ENCODE assay signal across 8 mouse cellular contexts in the genomic region with DNA sequence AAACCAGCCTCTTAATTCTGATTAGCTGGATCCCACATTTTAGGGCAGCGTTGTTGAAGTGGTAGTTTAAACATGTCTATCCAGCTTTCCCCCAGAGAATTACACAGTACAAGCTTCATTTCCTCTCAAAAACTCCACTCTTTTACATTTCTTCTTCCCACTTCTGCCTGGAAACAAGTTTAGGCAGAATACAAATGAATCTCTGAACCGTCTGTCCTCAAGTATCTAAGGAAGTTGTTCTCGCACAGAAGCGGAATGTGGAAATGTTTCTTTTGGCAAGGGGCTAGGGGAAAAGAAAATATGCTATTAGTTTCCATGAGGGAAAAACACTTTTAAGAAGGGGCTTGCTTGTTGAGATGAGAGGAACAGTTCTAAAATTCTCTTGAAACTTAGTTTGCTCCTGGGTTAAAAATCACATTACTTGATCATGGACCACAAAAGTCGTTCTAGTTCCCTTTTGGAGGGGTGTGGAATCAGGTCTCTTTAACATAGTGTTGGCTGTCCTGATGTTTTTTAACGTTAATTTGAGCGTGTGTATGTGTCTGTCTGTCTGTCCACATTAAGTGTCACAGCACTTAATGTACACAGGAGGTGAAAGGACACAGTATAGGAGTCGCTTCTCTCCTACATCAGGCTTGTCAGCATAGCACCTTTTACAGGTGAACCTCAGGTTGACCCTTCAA. TPM values are rescaled to one million over a fixed set of nuclear protein-coding genes. Genes with fewer than 3 reads are reported as not detected.
A peak's percentile ranks its signal among the peaks of the same experiment; 100 is the strongest.
DNase-seq lines count a peak whose midpoint lies in the region; ATAC-seq and TF ChIP-seq lines count a peak whose summit lies in the region.

No protein-coding gene starts in this region.

- no peak for DNase-seq in liver, adult 2 months (ENCODE audit: extremely low read depth, low read depth, low spot score)
- DNase-seq in liver, result no peak
- DNase-seq in forebrain, embryonic 14.5 days (ENCODE audit: low spot score), result peak; percentile 19
- DNase-seq in limb, embryonic 11.5 days (ENCODE audit: low spot score), result no peak
- no peak for DNase-seq in right cerebral cortex, postnatal 14 days
- DNase-seq in left cerebral cortex, adult 8-10 months (ENCODE audit: low spot score in 2 of 2), result no peak
- no peak for DNase-seq in ovary, postnatal 10 days (ENCODE audit: low spot score)

- peak overlapping the region; percentile 86 for H3K9ac ChIP-seq in liver, adult 2 months (ENCODE audit: low read depth, low read length)
- H3K9ac ChIP-seq in forebrain, embryonic 14.5 days (ENCODE audit: low read length), result peak overlapping the region; percentile 67
- H3K9ac ChIP-seq in limb, embryonic 11.5 days (ENCODE audit: low read length), result peak overlapping the region; percentile 100
- peak overlapping the region; percentile 37 for H3K9ac ChIP-seq in neural tube, embryonic 14.5 days (replicated peaks; ENCODE audit: low read depth, low read length)

- ATAC-seq in forebrain, embryonic 14.5 days, result no peak
- no peak for ATAC-seq in limb, embryonic 11.5 days (ENCODE audit: insufficient number of reproducible peaks, low FRiP score, low TSS enrichment, low read depth)
- no peak for ATAC-seq in neural tube, embryonic 14.5 days (ENCODE audit: low read depth)

- H3K9me3 ChIP-seq in forebrain, embryonic 14.5 days (replicated peaks; ENCODE audit: control insufficient read depth, low read length), result no peaks in the 10 kb centered on the region
- no peaks in the 10 kb centered on the region for H3K9me3 ChIP-seq in limb, embryonic 11.5 days (ENCODE audit: control insufficient read depth, low read length)
- no peaks in the 10 kb centered on the region for H3K9me3 ChIP-seq in neural tube, embryonic 14.5 days (ENCODE audit: control insufficient read depth, low read length)

- peak overlapping the region; percentile 66 for H3K4me2 ChIP-seq in forebrain, embryonic 14.5 days (ENCODE audit: low read length)
- H3K4me2 ChIP-seq in limb, embryonic 11.5 days (ENCODE audit: low read depth, severe bottlenecking), result peak overlapping the region; percentile 41
- peak overlapping the region; percentile 52 for H3K4me2 ChIP-seq in neural tube, embryonic 14.5 days (ENCODE audit: low read depth, low read length)

- WGBS in liver, adult 2 months, result 4% methylated on average over 8 of the region's 8 CpGs
- WGBS in forebrain, embryonic 14.5 days, result 37% methylated on average over 8 of the region's 8 CpGs
- 35% methylated on average over 8 of the region's 8 CpGs for WGBS in limb, embryonic 11.5 days
- 35% methylated on average over 8 of the region's 8 CpGs for WGBS in neural tube, embryonic 14.5 days

- peaks cover 8% of the 10 kb centered on the region for H3K79me2 ChIP-seq in liver, adult 2 months (ENCODE audit: control insufficient read depth, insufficient read depth, low read length)

- H3K27me3 ChIP-seq in liver, adult 2 months (ENCODE audit: control insufficient read depth, insufficient read depth, low read length), result no peaks in the 10 kb centered on the region
- no peaks in the 10 kb centered on the region for H3K27me3 ChIP-seq in forebrain, embryonic 14.5 days (replicated peaks; ENCODE audit: control insufficient read depth, insufficient read depth, low read length)
- H3K27me3 ChIP-seq in limb, embryonic 11.5 days (ENCODE audit: control insufficient read depth, insufficient read depth, low read length), result no peaks in the 10 kb centered on the region
- no peaks in the 10 kb centered on the region for H3K27me3 ChIP-seq in neural tube, embryonic 14.5 days (ENCODE audit: control insufficient read depth, insufficient read depth, low read length)

- peak overlapping the region; percentile 88 for H3K27ac ChIP-seq in liver, adult 2 months (replicated peaks; ENCODE audit: insufficient read depth, low read depth, low read length)
- peak overlapping the region; percentile 70 for H3K27ac ChIP-seq in forebrain, embryonic 14.5 days (ENCODE audit: low read depth, low read length)
- H3K27ac ChIP-seq in limb, embryonic 11.5 days (replicated peaks; ENCODE audit: low read depth, low read length), result peak overlapping the region; percentile 79
- H3K27ac ChIP-seq in neural tube, embryonic 14.5 days (ENCODE audit: low read depth, low read length), result peak overlapping the region; percentile 87

- no peaks in the 10 kb centered on the region for H3K36me3 ChIP-seq in liver, adult 2 months (ENCODE audit: control insufficient read depth, insufficient read depth, low read length)
- H3K36me3 ChIP-seq in forebrain, embryonic 14.5 days (ENCODE audit: control insufficient read depth, insufficient read depth, low read length), result no peaks in the 10 kb centered on the region
- no peaks in the 10 kb centered on the region for H3K36me3 ChIP-seq in limb, embryonic 11.5 days (ENCODE audit: control insufficient read depth, insufficient read depth, low read length)
- no peaks in the 10 kb centered on the region for H3K36me3 ChIP-seq in neural tube, embryonic 14.5 days (ENCODE audit: control insufficient read depth, insufficient read depth, low read length)

- peak overlapping the region; percentile 60 for H3K4me3 ChIP-seq in liver, adult 2 months (ENCODE audit: insufficient read depth, low read depth, low read length)
- peak overlapping the region; percentile 100 for H3K4me3 ChIP-seq in forebrain, embryonic 14.5 days (ENCODE audit: low read depth, low read length)
- peak overlapping the region; percentile 100 for H3K4me3 ChIP-seq in limb, embryonic 11.5 days (ENCODE audit: low read depth, low read length)
- H3K4me3 ChIP-seq in neural tube, embryonic 14.5 days (ENCODE audit: low read depth, low read length), result peak overlapping the region; percentile 100

- TF ChIP-seq CTCF in liver, adult 2 months (IDR thresholded peaks at IDR 0.05; ENCODE audit: low read depth, low read length), result no peak

- no peak for TF ChIP-seq POLR2A in liver, adult 2 months (IDR thresholded peaks at IDR 0.05; ENCODE audit: extremely low read depth, insufficient read depth, low read length)

- peaks cover 6% of the 10 kb centered on the region; the same call in 1 of the 2 replicates for H3K4me1 ChIP-seq in liver, adult 2 months (ENCODE audit: control insufficient read depth, insufficient read depth, low read length)
- 0 out of 2 replicates have a peak, but pooled peaks cover 3% of the 10 kb centered on the region for H3K4me1 ChIP-seq in forebrain, embryonic 14.5 days (ENCODE audit: control insufficient read depth, insufficient read depth, low read length)
- H3K4me1 ChIP-seq in limb, embryonic 11.5 days (ENCODE audit: control insufficient read depth, insufficient read depth, low read length), result 0 out of 2 replicates have a peak, but pooled peaks cover 5% of the 10 kb centered on the region
- H3K4me1 ChIP-seq in neural tube, embryonic 14.5 days (ENCODE audit: control insufficient read depth, insufficient read depth, low read length), result 0 out of 2 replicates have a peak, but pooled peaks cover 3% of the 10 kb centered on the region

RNA-seq across cellular contexts. Expression of a gene that starts 17.7 kb away (rescaled TPM):
- total RNA-seq in liver, adult 2 months (2014; rRNA removed), result 40.0 and 42.0 TPM in 2 replicates
- 16.9 and 20.1 TPM in 2 replicates for polyA plus RNA-seq in liver, adult 2 months (2012; rRNA removed)
- 40.2 and 43.4 TPM in 2 replicates for polyA plus RNA-seq in forebrain, embryonic 14.5 days (2014; fragmentation: Nextera tagmentation; extraction: Ambion mirVana)
- 48.9 and 64.6 TPM in 2 replicates for polyA plus RNA-seq in limb, embryonic 11.5 days (2014; fragmentation: Nextera tagmentation; extraction: Ambion mirVana)
- polyA plus RNA-seq in neural tube, embryonic 14.5 days (2014; fragmentation: Nextera tagmentation; extraction: Ambion mirVana), result 41.8 and 45.5 TPM in 2 replicates
- total RNA-seq in left cerebral cortex, adult 8-10 months (2022), result 10 to 100 TPM; 45.2 to 57.4 (median 48.6) TPM

Comparison
In these comparisons a context has a peak if more than half of its experiments do, and no peak if none do; other contexts are left out.
1. H3K9ac ChIP-seq: peak in every context shown above with its lines; median percentile 100 in limb, embryonic 11.5 days; 86 in liver, adult 2 months; 67 in forebrain, embryonic 14.5 days; 37 in neural tube, embryonic 14.5 days.